Mouse (Mus musculus) CH12.LX (cell line): ENCODE data around the gene Gpld1. TPM values are rescaled to one million over a fixed set of nuclear protein-coding genes. Genes with fewer than 3 reads are reported as not detected.
A peak's percentile ranks its signal among the peaks of the same experiment; 100 is the strongest.

Source experiments
- DNase-seq: peaks from one replicate; pipeline ENCODE4 v3.0.0-alpha.2; 2013; ENCODE audit errors: extremely low read depth
- H3K27ac ChIP-seq: 2 replicates; pipeline ENCODE4 v1.5.1; 2012; ENCODE audit warnings: low read depth, mild to moderate bottlenecking, control low read depth, moderate library complexity; ENCODE audit not compliant: insufficient read depth
- H3K27me3 ChIP-seq: replicated peaks from 2 replicates; pipeline ENCODE3; 2012; ENCODE audit warnings: inconsistent platforms
- H3K36me3 ChIP-seq, 2 experiments: replicated peaks in 1 of 2; 2 replicates each; pipeline versions ENCODE3 to v1.6.1; 2012; ENCODE audit warnings: inconsistent platforms in 1 of 2, low read length in 1 of 2, mild to moderate bottlenecking in 1 of 2, mixed read lengths in 1 of 2, moderate library complexity in 1 of 2; ENCODE audit not compliant: control insufficient read depth in 1 of 2, insufficient read depth in 1 of 2
- H3K4me1 ChIP-seq, 2 experiments: 2 replicates each; pipeline ENCODE4 v1.6.1; 2012; ENCODE audit warnings: inconsistent platforms in 1 of 2, moderate library complexity in 1 of 2; ENCODE audit not compliant: insufficient read depth in 2 of 2, control insufficient read depth in 1 of 2
- H3K4me2 ChIP-seq: 2 replicates; pipeline ENCODE4 v1.6.1; 2012; ENCODE audit warnings: low read depth, mild to moderate bottlenecking, control low read depth; ENCODE audit not compliant: poor library complexity, insufficient read depth, severe bottlenecking
- H3K4me3 ChIP-seq, 3 experiments: fragments of 150-350 bp in 1 of 3; sonication (generic) in 1 of 3; replicated peaks in 1 of 3; 2 replicates each; pipeline versions ENCODE3 to v1.5.1; 2011 to 2012; ENCODE audit warnings: low read depth in 2 of 3, low read length in 2 of 3, mild to moderate bottlenecking in 2 of 3, moderate library complexity in 2 of 3, control low read depth in 1 of 3, improper control_type of control experiment in 1 of 3, inconsistent platforms in 1 of 3, mixed read lengths in 1 of 3; ENCODE audit not compliant: poor library complexity in 1 of 3
- H3K79me2 ChIP-seq: replicated peaks from 2 replicates; pipeline ENCODE4 v1.6.1; 2012; ENCODE audit warnings: mild to moderate bottlenecking, moderate library complexity; ENCODE audit not compliant: control insufficient read depth, poor library complexity, insufficient read depth, severe bottlenecking; ENCODE audit errors: extremely low read depth
- H3K9ac ChIP-seq: 2 replicates; pipeline ENCODE4 v1.6.1; 2012; ENCODE audit warnings: low read depth, mild to moderate bottlenecking, control low read depth, moderate library complexity; ENCODE audit not compliant: insufficient read depth
- H3K9me3 ChIP-seq: replicated peaks from 2 replicates; pipeline ENCODE3; 2012; ENCODE audit warnings: low read length, inconsistent platforms, mixed read lengths
- CHD1 ChIP-seq: IDR thresholded peaks from 2 replicates; pipeline ENCODE4 v1.6.1; 2012; ENCODE audit warnings: low read depth, low read length, improper control_type of control experiment, inconsistent platforms
- CHD2 ChIP-seq: IDR thresholded peaks from 2 replicates; pipeline ENCODE4 v1.6.1; 2011; ENCODE audit warnings: low read length, improper control_type of control experiment
- CTCF ChIP-seq, 2 experiments: IDR thresholded peaks in 1 of 2; conservative IDR thresholded peaks in 1 of 2; 2 replicates each; pipeline ENCODE4 v1.5.1; 2011 to 2012; ENCODE audit warnings: low read depth in 2 of 2, low read length in 2 of 2, improper control_type of control experiment in 1 of 2, inconsistent platforms in 1 of 2, mild to moderate bottlenecking in 1 of 2, moderate library complexity in 1 of 2
- EP300 ChIP-seq: IDR thresholded peaks from 2 replicates; pipeline ENCODE4 v1.6.1; 2011; ENCODE audit warnings: low read length, improper control_type of control experiment
- ETS1 ChIP-seq: conservative IDR thresholded peaks from 2 replicates; pipeline ENCODE4 v1.6.1; 2012; ENCODE audit warnings: low read depth, mild to moderate bottlenecking, inconsistent platforms, low read length, improper control_type of control experiment, moderate library complexity
- GABPA ChIP-seq: IDR thresholded peaks from 2 replicates; pipeline ENCODE4 v1.6.1; 2012; ENCODE audit warnings: low read depth, low read length, improper control_type of control experiment, inconsistent platforms; ENCODE audit not compliant: insufficient replicate concordance
- HCFC1 ChIP-seq: IDR thresholded peaks from 2 replicates; pipeline ENCODE4 v1.6.1; 2012; ENCODE audit warnings: low read depth, mild to moderate bottlenecking, inconsistent platforms, low read length, improper control_type of control experiment
- IRF4 ChIP-seq: IDR thresholded peaks from 2 replicates; pipeline ENCODE4 v1.6.1; 2014; ENCODE audit warnings: low read depth, mild to moderate bottlenecking, inconsistent platforms, low read length, improper control_type of control experiment
- JUN ChIP-seq: IDR thresholded peaks from 2 replicates; pipeline ENCODE4 v1.6.1; 2011; ENCODE audit warnings: low read depth, mild to moderate bottlenecking, low read length, improper control_type of control experiment, moderate library complexity; ENCODE audit not compliant: insufficient read depth
- JUND ChIP-seq: conservative IDR thresholded peaks from 2 replicates; pipeline ENCODE4 v1.6.1; 2011; ENCODE audit warnings: low read depth, low read length, improper control_type of control experiment
- KAT2A ChIP-seq: IDR thresholded peaks from 2 replicates; pipeline ENCODE4 v1.6.1; 2012; ENCODE audit warnings: low read length, improper control_type of control experiment, inconsistent platforms; ENCODE audit not compliant: insufficient replicate concordance
- MAFK ChIP-seq: IDR thresholded peaks from 2 replicates; pipeline ENCODE4 v1.6.1; 2011; ENCODE audit warnings: low read length, improper control_type of control experiment; ENCODE audit not compliant: insufficient replicate concordance
- MAX ChIP-seq: IDR thresholded peaks from 2 replicates; pipeline ENCODE4 v1.6.1; 2011; ENCODE audit warnings: low read length, improper control_type of control experiment
- MAZ ChIP-seq: IDR thresholded peaks from 2 replicates; pipeline ENCODE4 v1.6.1; 2012; ENCODE audit warnings: low read depth, mild to moderate bottlenecking, inconsistent platforms, low read length, improper control_type of control experiment, moderate library complexity
- MEF2A ChIP-seq: IDR thresholded peaks from 2 replicates; pipeline ENCODE4 v1.6.1; 2014; ENCODE audit warnings: low read depth, mild to moderate bottlenecking, inconsistent platforms, low read length, improper control_type of control experiment, borderline replicate concordance
- MXI1 ChIP-seq: IDR thresholded peaks from 2 replicates; pipeline ENCODE4 v1.6.1; 2011; ENCODE audit warnings: mild to moderate bottlenecking, low read depth, low read length, improper control_type of control experiment
- MYC ChIP-seq: IDR thresholded peaks from 2 replicates; pipeline ENCODE4 v1.6.1; 2011; ENCODE audit warnings: low read depth, mild to moderate bottlenecking, improper control_type of control experiment, low read length
- NELFE ChIP-seq: IDR thresholded peaks from 2 replicates; pipeline ENCODE4 v1.6.1; 2011; ENCODE audit warnings: low read depth, low read length, improper control_type of control experiment
- PAX5 ChIP-seq: IDR thresholded peaks from 2 replicates; pipeline ENCODE4 v1.6.1; 2012; ENCODE audit warnings: low read length, inconsistent platforms, mixed read lengths
- POLR2A ChIP-seq: IDR thresholded peaks from 2 replicates; pipeline ENCODE4 v1.6.1; 2011; ENCODE audit warnings: low read depth, mild to moderate bottlenecking, improper control_type of control experiment, low read length
- POLR2AphosphoS2 ChIP-seq: IDR thresholded peaks from 2 replicates; pipeline ENCODE4 v1.6.1; 2011; ENCODE audit warnings: low read depth, low read length, improper control_type of control experiment
- SIN3A ChIP-seq: IDR thresholded peaks from 2 replicates; pipeline ENCODE4 v1.6.1; 2012; ENCODE audit warnings: low read length, improper control_type of control experiment, inconsistent platforms
- SMC3 ChIP-seq: IDR thresholded peaks from 2 replicates; pipeline ENCODE4 v1.6.1; 2011; ENCODE audit warnings: low read depth, low read length, improper control_type of control experiment
- TBP ChIP-seq: conservative IDR thresholded peaks from 2 replicates; pipeline ENCODE4 v1.6.1; 2011; ENCODE audit warnings: low read depth, low read length, improper control_type of control experiment
- TCF12 ChIP-seq: IDR thresholded peaks from 2 replicates; pipeline ENCODE4 v1.6.1; 2014; ENCODE audit warnings: low read depth, mild to moderate bottlenecking, inconsistent platforms, low read length, improper control_type of control experiment
- UBTF ChIP-seq: IDR thresholded peaks from 2 replicates; pipeline ENCODE4 v1.6.1; 2012; ENCODE audit warnings: low read depth, mild to moderate bottlenecking, inconsistent platforms, low read length, improper control_type of control experiment, moderate library complexity
- USF2 ChIP-seq: conservative IDR thresholded peaks from 2 replicates; pipeline ENCODE4 v1.6.1; 2011; ENCODE audit warnings: low read depth, low read length, improper control_type of control experiment
- ZC3H11A ChIP-seq: IDR thresholded peaks from 2 replicates; pipeline ENCODE4 v1.6.1; 2012; ENCODE audit warnings: low read depth, mild to moderate bottlenecking, inconsistent platforms, low read length, improper control_type of control experiment
- ZKSCAN1 ChIP-seq: IDR thresholded peaks from 2 replicates; pipeline ENCODE4 v1.6.1; 2012; ENCODE audit warnings: low read depth, inconsistent platforms, low read length, improper control_type of control experiment, borderline replicate concordance
- ZMIZ1 ChIP-seq: IDR thresholded peaks from 2 replicates; pipeline ENCODE4 v1.6.1; 2012; ENCODE audit warnings: low read depth, mild to moderate bottlenecking, inconsistent platforms, low read length, improper control_type of control experiment
- ZNF384 ChIP-seq: IDR thresholded peaks from 2 replicates; pipeline ENCODE4 v1.6.1; 2012; ENCODE audit warnings: low read depth, low read length, improper control_type of control experiment, inconsistent platforms
- dilution Hi-C: fragments of 300-500 bp; cut with MboI; formaldehyde crosslinking; loops from 2 replicates; pipeline ENCODE4 v1.14.3; 2020; ENCODE audit warnings: low sequenced_read_pairs; ENCODE audit not compliant: extremely low pct_unique_long_range_greater_than_20kb, extremely low pct_ligation_motif_present
- in situ Hi-C: fragments of 300-500 bp; cut with MboI; formaldehyde crosslinking; loops from 3 replicates; pipeline ENCODE4 v1.14.3; 2019; ENCODE audit warnings: low sequenced_read_pairs, low pct_ligation_motif_present, low pct_unique_long_range_greater_than_20kb, mixed read lengths
- polyA plus RNA-seq: library from polyadenylated mRNA; unstranded; fragments of >175 nt; gene quantifications from 2 replicates; pipeline ENCODE4 v1.2.1, GENCODE M21; 2012; ENCODE audit warnings: low read depth; ENCODE audit not compliant: insufficient read length
- total RNA-seq, 2 experiments: library from RNA; depleted of rRNA; stranded (reverse); fragments of 300-350 nt in 1 of 2; fragments of >200 nt in 1 of 2; gene quantifications; 2 replicates each; pipeline ENCODE4 v1.2.3; 2012 to 2014

Gene Gpld1
- total and polyA plus RNA-seq, 3 experiments, result 0.23 to 1.4 (median 0.30) TPM

DNA sequence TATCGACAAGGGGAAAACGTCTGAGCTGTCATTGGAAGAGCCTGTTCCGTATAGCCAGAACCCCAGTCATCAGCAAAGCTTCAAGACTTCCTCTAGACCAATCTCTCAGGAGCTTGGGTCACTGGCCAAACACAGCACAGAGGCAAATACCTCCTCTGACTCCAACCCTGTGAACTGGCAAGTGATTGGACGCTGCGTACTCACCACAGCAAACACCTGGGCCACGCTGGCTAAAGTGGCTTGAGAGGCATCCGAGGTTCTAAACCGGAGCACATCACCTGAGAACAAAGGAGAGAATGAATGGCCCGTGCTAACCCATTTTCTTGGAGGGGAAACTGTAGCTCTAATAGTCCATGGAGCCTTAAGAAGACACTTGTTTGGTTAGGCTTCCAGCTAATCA is 75.4 kb downstream of the Gpld1 start:
- Histone ChIP-seq H3K27me3 (no peaks in the 10 kb centered on the region), H3K79me2 (peaks cover 14% of the 10 kb centered on the region), H3K36me3 (peaks cover 3 to 18% of the 10 kb centered on the region in 2 experiments), H3K9ac (no peak overlapping the region), H3K4me1 (peaks cover 0 to 25% of the 10 kb centered on the region in 2 experiments; a peak in 2 of 4 replicates), H3K9me3 (no peaks in the 10 kb centered on the region), H3K4me3 (no peak overlapping the region), H3K4me2 (peak overlapping the region; percentile 99; the same call in 1 of the 2 replicates), H3K27ac (no peak overlapping the region)
- in situ Hi-C loops, result no loop called here
- DNase-seq, result no peak
- TF ChIP-seq MEF2A, result no peak
- no peak for TF ChIP-seq MAX
- TF ChIP-seq ETS1, result no peak
- TF ChIP-seq CHD1, result no peak
- TF ChIP-seq ZNF384, result no peak
- no peak for TF ChIP-seq ZC3H11A
- no peak for TF ChIP-seq MAFK
- no peak for TF ChIP-seq TCF12
- dilution Hi-C loops, result no loop called here

DNA sequence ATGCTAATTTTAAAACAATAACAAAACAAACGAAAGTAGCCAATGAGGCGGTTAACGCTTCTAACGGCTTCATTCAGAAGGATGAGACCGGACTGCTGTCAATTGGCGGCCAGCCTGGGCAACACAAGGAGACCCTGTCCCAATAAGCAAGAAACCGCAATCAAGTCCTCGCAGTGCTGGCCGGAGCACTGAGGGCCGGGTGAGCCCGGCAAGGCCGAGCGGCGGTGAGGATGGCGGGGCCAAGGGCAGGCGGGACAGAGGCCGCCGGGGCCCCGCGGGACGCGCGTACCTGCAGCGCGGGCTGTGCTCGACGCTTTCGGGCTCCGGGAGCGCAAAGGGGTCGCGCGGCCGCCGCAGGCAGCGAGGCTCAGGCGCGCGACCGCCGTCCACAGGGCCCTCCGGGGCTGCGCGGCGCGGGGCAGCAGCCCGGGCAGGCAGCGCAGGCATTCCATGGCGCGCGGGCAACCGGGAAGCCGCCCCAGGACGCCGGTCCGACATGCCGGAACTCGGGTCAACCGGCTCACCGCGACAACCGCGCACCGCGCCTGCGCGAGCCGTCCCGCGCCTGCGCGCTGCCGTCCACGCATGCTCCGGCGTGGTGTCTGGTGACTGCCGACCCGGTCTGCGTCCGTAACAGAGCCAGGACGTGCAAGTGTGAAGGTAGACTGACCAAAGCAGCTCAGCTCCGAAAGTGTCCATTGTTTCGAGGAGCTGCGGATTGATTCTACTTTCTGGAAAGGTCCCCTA is 77.0 kb downstream of the Gpld1 start, which contains the start of gene Mrs2:
TSS of gene Mrs2 (minus strand) at position 587 of the 747 bp plus-strand sequence.
- H3K4me2 ChIP-seq, result peak within 1 kb of the TSS; percentile 99
- no peaks in the 10 kb centered on the region for H3K27me3 ChIP-seq
- H3K4me1 ChIP-seq, result peaks cover 0 to 25% of the 10 kb centered on the region in 2 experiments; a peak in 2 of 4 replicates
- no peak within 1 kb of the TSS for H3K27ac ChIP-seq
- H3K36me3 ChIP-seq, result peaks cover 3 to 18% of the 10 kb centered on the region in 2 experiments
- in situ Hi-C loops (loop anchor here (5.0 kb wide), 1 partner anchor 97 kb away; no protein-coding TSS in a partner anchor), dilution Hi-C loops (no loop called here)
- no peaks in the 10 kb centered on the region for H3K9me3 ChIP-seq
- peak within 1 kb of the TSS; percentile 85 for H3K9ac ChIP-seq
- peak within 1 kb of the TSS; percentile 59 to 92 (median 88) for H3K4me3 ChIP-seq
- DNase-seq, result peak; percentile 80
- peaks cover 14% of the 10 kb centered on the region for H3K79me2 ChIP-seq
- no peak for TF ChIP-seq EP300
- peak; percentile 78; the same call in 1 of the 2 replicates for TF ChIP-seq POLR2AphosphoS2
- peak; percentile 97 for TF ChIP-seq POLR2A
- TF ChIP-seq TBP, result peak; percentile 74; the same call in 1 of the 2 replicates
- TF ChIP-seq SMC3, result no peak
- TF ChIP-seq ZNF384, result no peak
- peak; percentile 48; the same call in 1 of the 2 replicates for TF ChIP-seq KAT2A
- peak; percentile 89 for TF ChIP-seq ZMIZ1
- no peak for TF ChIP-seq ZC3H11A
- TF ChIP-seq CTCF (conservative IDR thresholded peaks at IDR 0.05 in 1 of 2, IDR thresholded peaks at IDR 0.05 in 1 of 2; ENCODE audit: low read depth in 2 of 2, low read length in 2 of 2), result no peak
- no peak for TF ChIP-seq ZKSCAN1
- TF ChIP-seq CHD1, result no peak
- TF ChIP-seq USF2, result no peak
- peak; percentile 79 for TF ChIP-seq TCF12
- peak; percentile 89 for TF ChIP-seq MXI1
- no peak for TF ChIP-seq GABPA
- TF ChIP-seq MAZ, result no peak
- peak; percentile 51 for TF ChIP-seq MYC
- TF ChIP-seq MAFK, result no peak
- no peak for TF ChIP-seq JUN
- TF ChIP-seq SIN3A, result no peak; the same call in none of the 2 replicates
- peak; percentile 98 for TF ChIP-seq NELFE
- TF ChIP-seq UBTF, result peak; percentile 73; the same call in 1 of the 2 replicates
- TF ChIP-seq JUND, result no peak
- TF ChIP-seq ETS1, result no peak
- TF ChIP-seq CHD2, result no peak
- TF ChIP-seq PAX5, result no peak
- TF ChIP-seq HCFC1, result peak; percentile 77
- TF ChIP-seq IRF4, result no peak
